Mouse (Mus musculus) ES-E14 (cell line): ENCODE measurements around the gene Clpp.

ENCODE experiments used
- CHD2 ChIP-seq: IDR thresholded peaks from 2 replicates; pipeline ENCODE4 v1.6.1; 2014; ENCODE audit warnings: mild to moderate bottlenecking, low read depth, low read length, inconsistent platforms
- HCFC1 ChIP-seq: IDR thresholded peaks from 2 replicates; pipeline ENCODE4 v1.6.1; 2012; ENCODE audit warnings: low read length, inconsistent platforms, borderline replicate concordance; ENCODE audit not compliant: insufficient read depth
- ZC3H11A ChIP-seq: IDR thresholded peaks from 2 replicates; pipeline ENCODE4 v1.6.1; 2012; ENCODE audit warnings: low read depth, mild to moderate bottlenecking, inconsistent platforms, low read length, borderline replicate concordance
- ZNF384 ChIP-seq: IDR thresholded peaks from 2 replicates; pipeline ENCODE4 v1.6.1; 2012; ENCODE audit warnings: low read depth, low read length, inconsistent platforms

- TF ChIP-seq CHD2 (no peak), HCFC1 (no peak), ZNF384 (no peak), ZC3H11A (no peak)
These were observed 35.2 kb upstream of the Clpp start for GRCm38 (mm10) chr17:56954871-56955270.
